Mouse (Mus musculus) embryo, embryonic 10 days (tissue): ENCODE measurements around the gene Sorbs1.

ENCODE experiments used
- DNase-seq: peaks from one replicate; pipeline ENCODE4 v3.0.0-alpha.2; 2015; ENCODE audit warnings: low spot score

The Sorbs1 gene

GRCm38 (mm10) chr19:40372679-40373078 lies 140.9 kb downstream of the Sorbs1 start:
- DNase-seq: no peak

GRCm38 (mm10) chr19:40371866-40372265 lies 141.7 kb downstream of the Sorbs1 start:
- DNase-seq: no peak

DNA sequence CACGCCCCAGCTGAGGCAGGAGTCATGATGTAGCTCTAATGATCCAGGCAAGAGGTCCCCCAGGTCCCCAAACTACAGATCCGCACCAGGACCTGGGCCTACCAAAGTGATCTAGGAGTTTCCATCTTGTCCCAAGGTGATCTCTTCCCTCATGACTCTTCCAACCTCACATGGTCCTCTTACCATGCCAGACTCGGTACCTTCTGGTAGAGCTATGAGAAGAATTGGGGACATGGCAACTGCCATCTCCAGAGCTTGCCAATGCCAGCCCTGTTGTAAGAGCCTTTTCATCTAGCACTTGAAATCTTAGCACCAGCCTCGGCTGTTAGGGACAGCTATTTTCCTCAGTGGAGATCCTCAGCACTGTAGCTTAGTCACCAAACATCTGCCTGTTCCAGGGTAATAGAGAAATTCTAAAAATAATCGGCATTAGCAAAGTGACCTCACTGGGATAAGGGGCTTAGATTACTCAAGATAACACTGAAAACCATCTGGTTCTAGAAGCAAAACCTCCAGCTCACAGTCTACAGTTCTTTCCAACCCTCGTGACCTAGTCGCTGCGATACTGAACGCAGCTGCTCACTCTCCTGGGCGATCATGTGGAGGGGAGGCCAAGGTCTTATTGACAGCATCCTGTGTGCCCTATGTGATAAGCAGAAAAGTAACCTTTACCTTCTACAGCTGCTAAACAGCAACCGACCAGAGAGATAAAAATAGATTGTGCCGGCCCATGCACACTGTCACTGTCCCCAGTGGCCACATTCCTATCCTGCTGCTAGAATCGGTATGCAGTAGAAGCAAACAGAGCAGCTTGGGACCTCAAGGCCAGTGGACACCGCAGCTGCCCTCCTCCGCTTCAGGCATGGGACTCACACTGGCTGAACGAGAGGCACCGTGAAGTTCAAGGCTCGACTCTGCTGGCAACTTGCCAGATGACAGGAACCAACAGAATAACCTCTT lies 143.4 kb downstream of the Sorbs1 start:
- DNase-seq: no peak

- no peak for DNase-seq
Observed at GRCm38 (mm10) chr19:40368517-40368916, 145.1 kb downstream of the Sorbs1 start.

- peak; percentile 73 for DNase-seq
Observed at GRCm38 (mm10) chr19:40366163-40366941, 147.2 kb downstream of the Sorbs1 start.

DNA sequence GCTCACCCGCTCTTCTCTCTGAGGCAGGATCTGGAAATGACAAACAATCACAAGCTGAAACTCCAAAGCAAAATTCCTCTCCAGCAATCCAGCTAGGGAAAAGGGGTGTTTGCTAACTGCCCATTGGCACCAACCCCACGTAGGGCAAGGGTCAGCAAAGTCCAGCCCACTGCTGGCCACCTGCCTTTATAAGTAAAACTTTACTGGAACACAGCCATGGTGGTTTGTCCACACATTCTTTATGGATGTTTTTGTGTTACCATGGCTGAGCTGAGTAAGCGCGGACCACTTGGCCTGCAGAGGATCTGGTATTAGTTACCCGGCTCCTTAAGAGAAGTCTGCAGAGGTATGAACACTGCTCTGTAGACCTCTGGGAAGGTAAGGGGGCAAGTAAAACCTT lies 148.4 kb downstream of the Sorbs1 start:
- no peak for DNase-seq

DNA sequence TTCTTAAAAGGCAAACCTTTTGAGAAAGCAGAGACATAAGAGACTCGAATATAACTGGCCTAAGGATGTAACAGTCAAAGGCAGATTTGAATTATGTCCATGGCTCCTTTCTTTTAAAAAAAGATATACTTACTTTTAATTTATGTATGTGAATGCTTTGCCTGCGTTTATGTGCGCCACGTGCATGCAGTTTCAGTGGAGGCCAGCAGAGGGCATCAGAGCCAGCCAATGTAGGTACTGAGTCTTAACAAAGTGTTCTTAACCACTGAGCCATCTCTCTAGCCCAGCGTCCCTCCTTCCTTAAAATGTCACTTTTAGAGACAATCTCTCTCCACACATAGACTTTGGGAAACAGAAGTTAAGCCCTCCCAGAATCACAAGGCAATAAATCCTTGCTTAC lies 150.1 kb downstream of the Sorbs1 start:
- no peak for DNase-seq

GRCm38 (mm10) chr19:40362203-40362865 lies 151.2 kb downstream of the Sorbs1 start:
- DNase-seq: no peak

GRCm38 (mm10) chr19:40359712-40360394 lies 153.7 kb downstream of the Sorbs1 start:
- DNase-seq: peak; percentile 25

GRCm38 (mm10) chr19:40356536-40357522 lies 156.8 kb downstream of the Sorbs1 start:
- DNase-seq: no peak

GRCm38 (mm10) chr19:40355075-40355474 lies 158.5 kb downstream of the Sorbs1 start:
- no peak for DNase-seq

GRCm38 (mm10) chr19:40352006-40352405 lies 161.6 kb downstream of the Sorbs1 start:
- no peak for DNase-seq

DNA sequence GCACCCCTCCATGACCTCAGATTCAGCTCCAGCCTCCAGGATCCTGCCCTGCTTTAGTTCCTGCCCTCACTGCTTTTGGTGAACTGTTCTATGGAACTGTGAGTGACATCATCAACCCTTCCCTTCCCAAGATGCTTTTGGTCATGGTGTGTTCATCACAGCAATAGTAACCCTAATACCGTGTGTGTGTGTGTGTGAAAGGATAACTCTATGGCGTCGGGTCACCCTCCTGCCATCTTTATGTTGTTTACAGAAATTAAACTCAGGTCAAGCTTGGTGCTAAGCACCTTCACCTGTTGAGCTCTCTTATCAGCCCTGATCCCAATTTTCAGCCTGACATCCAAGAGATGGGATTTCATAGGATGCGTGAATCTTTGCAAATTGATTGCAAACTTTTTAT lies 162.7 kb downstream of the Sorbs1 start:
- no peak for DNase-seq

DNA sequence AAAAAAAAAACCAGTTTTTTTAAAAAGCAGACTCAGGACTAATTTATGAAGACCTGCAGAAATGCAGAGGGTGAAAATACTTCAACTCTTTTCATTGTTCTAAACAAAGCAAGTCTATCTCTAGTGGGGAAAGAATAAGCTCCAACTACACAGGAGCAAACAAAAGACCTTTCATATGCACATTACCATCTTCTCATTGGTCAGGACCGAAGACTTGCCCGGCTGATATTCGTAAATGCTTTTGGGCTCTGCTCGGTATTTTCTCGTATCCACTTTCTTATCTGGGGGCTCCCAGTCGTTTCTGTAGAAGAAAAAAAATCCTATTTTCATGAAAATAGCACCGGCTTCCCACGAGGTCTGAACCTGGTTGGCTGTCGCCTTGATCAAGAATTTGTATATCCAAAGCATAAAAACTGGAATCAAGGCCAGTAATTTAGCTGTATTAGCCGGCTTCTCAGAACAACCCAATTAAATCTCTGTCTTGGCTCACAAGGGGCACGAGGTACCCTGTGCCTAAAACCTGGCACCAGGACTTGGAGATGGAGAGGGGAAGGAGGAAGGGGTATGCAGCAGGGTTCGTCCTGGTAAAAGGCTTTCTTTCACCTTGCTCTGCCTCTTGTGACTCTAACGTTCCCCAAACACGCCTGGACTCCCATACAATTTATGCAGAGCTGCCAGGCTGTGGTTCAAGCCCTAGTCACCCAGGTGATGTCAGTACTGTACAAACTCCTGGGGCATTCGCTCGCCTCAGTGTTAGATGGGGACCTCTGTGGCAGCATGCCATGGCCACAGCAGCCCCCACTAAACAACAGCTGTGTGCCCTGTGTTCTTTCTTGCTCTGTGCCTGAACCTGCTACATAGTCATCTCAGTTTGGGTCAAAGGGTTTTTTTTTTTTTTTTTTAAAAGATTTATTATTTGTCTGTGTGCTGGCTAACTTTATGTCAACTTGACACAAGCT lies 163.6 kb downstream of the Sorbs1 start:
- no peak for DNase-seq

DNA sequence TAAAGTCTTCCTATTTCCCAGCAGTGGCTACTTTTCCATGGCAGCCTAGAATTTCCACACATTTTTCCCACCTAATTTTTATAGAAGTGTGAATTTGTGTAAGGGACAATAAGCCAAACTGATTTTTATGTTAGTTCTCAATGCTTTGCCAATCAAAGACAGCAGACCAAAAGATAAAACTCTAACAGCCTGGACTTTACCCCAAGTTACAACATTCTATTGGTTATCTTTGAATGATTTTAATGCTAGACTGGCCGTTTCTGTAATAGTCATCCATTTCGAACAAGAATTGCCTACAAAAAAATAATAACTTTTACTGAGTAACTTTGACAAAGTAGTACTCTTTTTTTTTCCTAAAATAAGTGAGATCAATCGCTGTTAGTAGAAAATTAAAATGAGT lies 164.3 kb downstream of the Sorbs1 start:
- DNase-seq: no peak

DNA sequence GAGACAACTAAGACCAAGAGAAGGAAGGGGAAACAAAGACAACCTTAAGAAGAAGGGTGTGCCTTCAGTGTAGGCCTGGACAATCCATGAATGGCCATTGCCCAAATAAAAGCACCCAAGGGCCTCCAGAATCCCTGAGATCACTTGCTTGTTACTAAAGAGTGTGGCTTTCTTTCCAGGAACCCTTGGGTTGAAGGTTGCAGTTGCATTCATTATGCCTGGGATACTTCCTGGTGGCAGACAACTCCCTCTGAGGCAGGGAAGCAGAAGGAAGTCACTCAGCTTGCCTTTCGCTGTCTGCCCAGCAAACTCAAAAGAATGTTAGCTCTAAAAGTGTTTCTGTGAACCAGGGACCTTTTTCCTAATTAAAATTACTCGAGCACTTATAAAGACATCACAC lies 164.9 kb downstream of the Sorbs1 start:
- DNase-seq: no peak

DNA sequence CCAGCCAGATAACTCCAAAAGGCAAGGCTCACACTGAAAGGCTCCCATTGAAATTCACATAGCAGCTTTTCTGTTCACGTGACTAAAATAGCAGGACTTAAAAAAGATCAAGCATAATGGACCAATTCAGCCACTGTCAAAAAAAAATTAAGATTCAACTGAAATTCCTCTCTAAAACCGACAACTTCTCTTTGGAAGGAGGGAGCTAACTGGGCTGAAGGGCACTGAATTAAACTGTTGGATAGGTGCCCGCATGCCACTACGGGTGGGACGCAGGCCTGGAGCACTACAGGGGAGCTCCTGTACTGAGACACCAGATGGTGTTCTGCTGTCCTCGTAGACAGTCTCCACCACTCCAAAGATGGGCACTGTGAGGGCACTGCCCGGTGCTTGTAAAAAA lies 165.4 kb downstream of the Sorbs1 start:
- no peak for DNase-seq

DNA sequence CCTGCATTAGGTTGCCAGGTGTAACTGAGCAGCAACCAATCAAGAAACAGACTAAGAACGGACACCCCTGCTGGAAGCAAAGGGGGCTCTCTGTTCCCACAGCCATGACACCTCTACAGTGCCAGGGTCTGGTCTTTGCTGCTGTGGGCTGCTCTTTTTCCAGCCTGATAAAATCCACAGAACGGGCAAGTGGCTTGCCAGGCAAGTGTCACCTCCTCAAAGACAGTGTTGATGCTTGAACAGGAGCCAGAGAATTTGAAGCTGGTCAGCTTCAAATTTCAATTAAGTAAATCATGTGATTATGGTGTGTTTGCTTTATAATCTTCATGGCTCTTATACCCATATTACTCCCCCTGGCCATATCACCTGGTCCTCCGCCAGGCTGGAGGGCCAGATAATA lies 166.7 kb downstream of the Sorbs1 start:
- no peak for DNase-seq

GRCm38 (mm10) chr19:40346232-40346844 lies 167.2 kb downstream of the Sorbs1 start:
- no peak for DNase-seq
